Mouse (Mus musculus) heart, postnatal 0 days (tissue): Measurements from ENCODE around the gene Hoxb4.

Experiments used
- CTCF ChIP-seq: IDR thresholded peaks from 2 replicates; pipeline ENCODE4 v1.5.1; 2016; ENCODE audit warnings: antibody characterized with exemption, control low read depth, low read depth
- EP300 ChIP-seq: IDR thresholded peaks from 2 replicates; pipeline ENCODE4 v1.6.1; 2016; ENCODE audit warnings: antibody characterized with exemption, low read depth

DNA sequence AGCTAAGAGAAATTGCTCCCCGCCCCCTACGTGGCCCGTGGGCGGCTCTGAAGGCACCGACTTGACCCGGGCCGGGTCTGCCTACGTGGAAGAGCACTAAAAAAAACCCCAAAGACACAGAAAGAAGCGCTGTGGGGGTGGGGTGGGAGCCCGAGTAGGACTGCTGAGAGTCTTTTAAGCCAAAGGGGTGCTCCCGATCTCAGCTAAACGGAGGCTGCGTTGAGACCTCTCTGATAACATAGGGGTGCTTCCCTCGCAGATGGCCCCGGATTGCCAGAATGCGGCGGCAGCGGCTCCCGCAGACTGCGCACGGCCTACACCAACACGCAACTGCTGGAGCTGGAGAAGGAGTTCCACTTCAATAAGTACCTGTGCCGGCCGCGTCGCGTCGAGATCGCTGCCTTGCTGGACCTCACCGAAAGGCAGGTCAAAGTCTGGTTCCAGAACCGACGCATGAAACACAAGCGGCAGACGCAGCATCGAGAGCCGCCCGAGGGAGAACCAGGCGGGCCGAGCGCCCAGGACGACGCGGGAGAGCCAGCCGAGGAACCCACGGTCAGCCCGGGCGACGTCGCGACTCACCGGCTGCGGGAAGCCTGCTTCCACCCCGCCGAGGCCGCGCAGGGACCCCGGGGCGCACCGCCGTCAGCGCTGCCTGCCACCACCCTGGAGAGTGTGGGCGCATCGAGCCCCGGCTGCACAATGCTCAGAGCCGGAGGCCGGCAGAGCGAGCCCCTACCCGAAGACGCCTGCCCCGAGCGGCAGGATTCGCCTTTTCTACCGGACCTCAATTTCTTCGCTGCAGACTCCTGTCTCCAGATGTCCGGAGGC, 34.8 kb downstream of the Hoxb4 start:
- TF ChIP-seq CTCF: no peak
- no peak for TF ChIP-seq EP300
